Mouse (Mus musculus): ENCODE results near the gene Smim12. TPM values are rescaled to one million over a fixed set of nuclear protein-coding genes. Genes with fewer than 3 reads are reported as not detected.

The Smim12 gene
- total RNA-seq, 2 experiments from 2014 or later, result 52.6 to 59.2 TPM

DNA sequence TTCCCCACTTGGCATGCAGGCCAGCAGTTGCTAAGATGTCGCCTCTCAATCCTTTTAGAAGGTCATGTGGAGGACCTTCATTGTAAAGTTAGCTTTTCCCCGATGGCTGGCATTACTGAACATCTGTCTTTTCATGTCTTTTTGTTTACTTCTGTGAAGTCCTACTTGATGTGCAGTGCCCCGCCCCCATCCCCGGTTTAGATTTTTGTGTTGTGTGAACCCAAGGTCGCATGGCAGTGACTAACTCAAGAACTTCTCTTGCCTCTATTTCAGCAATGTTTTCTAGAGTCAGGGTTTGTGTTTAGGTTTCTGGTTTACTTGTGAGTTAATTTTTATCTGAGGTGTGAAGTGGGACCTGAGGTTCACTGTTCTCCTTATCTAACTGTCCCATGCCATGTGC, 49.0 kb downstream of the Smim12 start:
- DNase-seq (ENCODE audit: low spot score in 2 of 2), result no peak
- intact Hi-C loops (cut with DNase I), result no loop called here

Other genes with a start within 250 kb of the Smim12 start
- 100 to 1,000 TPM; 163 to 281 TPM for gene Sfpq, start 222.5 kb upstream of the Smim12 start, total RNA-seq (2021)
- 10 to 100 TPM in 1 of 2 experiments, 1 to 10 TPM in 1; 9.8 to 15.9 TPM for gene Zmym1, start 182.6 kb upstream of the Smim12 start, total RNA-seq (2021)
- 10 to 100 TPM; 27.0 to 38.0 TPM for gene Zmym6, start 166.4 kb upstream of the Smim12 start, total RNA-seq (2021)
- 1 to 10 TPM; 1.9 to 4.1 TPM for gene Tmem35b, start 120.1 kb upstream of the Smim12 start, total RNA-seq (2021)
- gene Dlgap3, start 74.6 kb upstream of the Smim12 start, total RNA-seq (2021), result 100 to 1,000 TPM; 380 to 420 TPM
- 1 to 10 TPM; 3.6 to 4.5 TPM for gene Gja4, start 70.3 kb downstream of the Smim12 start, total RNA-seq (2021)
- gene Gjb3, start 87.1 kb downstream of the Smim12 start, total RNA-seq (2021), result not detected
- not detected for gene Gjb4, start 110.3 kb downstream of the Smim12 start, total RNA-seq (2021)
- gene Gjb5, start 114.4 kb downstream of the Smim12 start, total RNA-seq (2021), result not detected